Comparison of ENCODE assay signal across 8 mouse cellular contexts in the genomic region with DNA sequence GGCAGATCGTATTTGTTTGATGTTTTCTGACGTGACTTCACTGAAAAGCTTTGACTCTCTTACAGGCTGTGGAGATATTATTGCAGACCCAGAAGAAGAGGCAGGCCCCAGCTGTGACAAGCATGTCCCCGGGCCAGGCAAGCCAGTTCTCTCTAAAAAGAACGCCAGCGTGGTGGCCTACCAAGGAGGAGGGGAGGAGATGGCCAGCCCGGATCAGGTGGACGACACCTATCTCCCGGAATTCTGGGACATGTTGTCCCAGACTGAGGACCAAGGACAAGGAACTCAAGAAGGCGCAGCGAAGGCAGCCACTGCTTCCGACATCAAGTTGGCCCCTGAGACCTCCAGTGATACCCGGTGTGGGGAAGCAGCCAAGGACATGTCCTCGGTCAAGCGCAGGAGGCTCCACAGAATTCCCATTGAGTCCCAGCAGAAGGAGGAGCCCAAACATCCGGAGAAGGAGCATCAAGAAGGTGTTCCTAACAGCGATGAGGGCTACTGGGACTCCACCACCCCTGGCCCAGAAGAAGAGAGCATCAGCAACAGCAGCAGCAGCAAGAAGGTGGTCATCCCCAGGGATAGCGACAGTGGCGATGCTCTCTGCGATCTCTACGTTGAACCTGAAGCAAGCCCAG. TPM values are rescaled to one million over a fixed set of nuclear protein-coding genes. Genes with fewer than 3 reads are reported as not detected.
DNase-seq lines count a peak whose midpoint lies in the region; ATAC-seq lines count a peak whose summit lies in the region.

No protein-coding gene starts in this region.

- intact Hi-C loops in heart, postnatal 36 days (cut with DNase I): no loop called here

- 50% methylated on average over 20 of the region's 20 CpGs for WGBS in heart, embryonic 12.5 days
- WGBS in forebrain, embryonic 10.5 days: 58% methylated on average over 20 of the region's 20 CpGs
- 60% methylated on average over 20 of the region's 20 CpGs for WGBS in limb, embryonic 15.5 days
- WGBS in stomach, embryonic 16.5 days: 57% methylated on average over 20 of the region's 20 CpGs

- H3K4me3 ChIP-seq in heart, embryonic 12.5 days: peak overlapping the region; percentile 61
- H3K4me3 ChIP-seq in forebrain, embryonic 10.5 days: peak overlapping the region; percentile 79
- peak overlapping the region; percentile 56 for H3K4me3 ChIP-seq in limb, embryonic 15.5 days
- peak overlapping the region; percentile 60 for H3K4me3 ChIP-seq in stomach, embryonic 16.5 days (replicated peaks; ENCODE audit: low read length)

- peak overlapping the region; percentile 94 for H3K4me2 ChIP-seq in heart, embryonic 12.5 days
- peak overlapping the region; percentile 97 for H3K4me2 ChIP-seq in limb, embryonic 15.5 days
- peak overlapping the region; percentile 90 for H3K4me2 ChIP-seq in stomach, embryonic 16.5 days (ENCODE audit: low read depth, low read length)

- H3K36me3 ChIP-seq in heart, embryonic 12.5 days: no peaks in the 10 kb centered on the region
- peaks cover 16% of the 10 kb centered on the region for H3K36me3 ChIP-seq in forebrain, embryonic 10.5 days (replicated peaks)
- H3K36me3 ChIP-seq in limb, embryonic 15.5 days: no peaks in the 10 kb centered on the region
- H3K36me3 ChIP-seq in stomach, embryonic 16.5 days (ENCODE audit: control insufficient read depth, insufficient read depth, low read length): no peaks in the 10 kb centered on the region

- H3K4me1 ChIP-seq in heart, embryonic 12.5 days (replicated peaks): no peaks in the 10 kb centered on the region
- H3K4me1 ChIP-seq in forebrain, embryonic 10.5 days: peaks cover 64% of the 10 kb centered on the region
- peaks cover 18% of the 10 kb centered on the region for H3K4me1 ChIP-seq in limb, embryonic 15.5 days
- H3K4me1 ChIP-seq in stomach, embryonic 16.5 days (ENCODE audit: control insufficient read depth, insufficient read depth, low read length): 0 out of 2 replicates have a peak, but pooled peaks cover 2% of the 10 kb centered on the region

- H3K9me3 ChIP-seq in heart, embryonic 12.5 days (replicated peaks): no peaks in the 10 kb centered on the region
- H3K9me3 ChIP-seq in forebrain, embryonic 10.5 days: no peaks in the 10 kb centered on the region
- H3K9me3 ChIP-seq in limb, embryonic 15.5 days: no peaks in the 10 kb centered on the region
- no peaks in the 10 kb centered on the region for H3K9me3 ChIP-seq in stomach, embryonic 16.5 days (replicated peaks; ENCODE audit: control insufficient read depth, low read length)

- H3K27me3 ChIP-seq in heart, embryonic 12.5 days (replicated peaks): peaks cover 33% of the 10 kb centered on the region
- H3K27me3 ChIP-seq in forebrain, embryonic 10.5 days (ENCODE audit: poor library complexity, severe bottlenecking): peaks cover 63% of the 10 kb centered on the region
- peaks cover 38% of the 10 kb centered on the region for H3K27me3 ChIP-seq in limb, embryonic 15.5 days
- 0 out of 2 replicates have a peak, but pooled peaks cover 13% of the 10 kb centered on the region for H3K27me3 ChIP-seq in stomach, embryonic 16.5 days (ENCODE audit: control insufficient read depth, insufficient read depth, low read length)

- H3K9ac ChIP-seq in heart, embryonic 12.5 days: no peak overlapping the region
- no peak overlapping the region for H3K9ac ChIP-seq in limb, embryonic 15.5 days
- H3K9ac ChIP-seq in stomach, embryonic 16.5 days (ENCODE audit: low read length): peak overlapping the region; percentile 73; the same call in 1 of the 2 replicates

- no peak overlapping the region for H3K27ac ChIP-seq in heart, embryonic 12.5 days (ENCODE audit: poor library complexity, severe bottlenecking)
- peak overlapping the region; percentile 93 for H3K27ac ChIP-seq in forebrain, embryonic 10.5 days
- H3K27ac ChIP-seq in limb, embryonic 15.5 days: no peak overlapping the region
- no peak overlapping the region for H3K27ac ChIP-seq in stomach, embryonic 16.5 days (ENCODE audit: low read length)

- no peak for DNase-seq in heart, postnatal 36 days
- DNase-seq in R1 (ENCODE audit: low read depth, low spot score): peak; percentile 17
- peak; percentile 37 for DNase-seq in forebrain, embryonic 10.5 days (ENCODE audit: extremely low spot score, low spot score)
- no peak for DNase-seq in frontal cortex, postnatal 14 days (ENCODE audit: low spot score in 2 of 2)
- DNase-seq in gastrocnemius, adult 8-10 months (ENCODE audit: low spot score in 2 of 2): no peak

- ATAC-seq in heart, embryonic 12.5 days (ENCODE audit: insufficient number of reproducible peaks, low FRiP score): no peak
- no peak for ATAC-seq in limb, embryonic 15.5 days (ENCODE audit: insufficient number of reproducible peaks, low FRiP score, low TSS enrichment, low read depth)
- no peak for ATAC-seq in stomach, embryonic 16.5 days (ENCODE audit: insufficient read depth, low FRiP score)

RNA-seq across cellular contexts. Expression of a gene that starts 6.4 kb away (rescaled TPM):
- 1.1 TPM in 2 replicates for polyA plus RNA-seq in heart, embryonic 12.5 days (2016; fragmentation: Nextera tagmentation; extraction: Ambion mirVana)
- total RNA-seq in heart, postnatal 36 days (2021): not detected
- 7.7 and 9.6 TPM in 2 replicates for polyA plus RNA-seq in forebrain, embryonic 10.5 days (2016; fragmentation: Nextera tagmentation; extraction: Ambion mirVana)
- polyA plus RNA-seq in limb, embryonic 15.5 days (2015; fragmentation: Nextera tagmentation; extraction: Ambion mirVana): 0.71 and 1.2 TPM in 2 replicates
- 0.39 and 0.84 TPM in 2 replicates for polyA plus RNA-seq in stomach, embryonic 16.5 days (2015; fragmentation: Nextera tagmentation; extraction: Ambion mirVana)
- under 1 TPM in 1 of 4 experiments, not detected in 3; 0.02 TPM for total RNA-seq in gastrocnemius, adult 8-10 months (2022)

Comparison
In these comparisons a context has a peak if more than half of its experiments do, and no peak if none do; other contexts are left out.
1. DNase-seq: peak in R1 (single experiment) and forebrain, embryonic 10.5 days (single experiment); none in heart, postnatal 36 days (0 of 2), frontal cortex, postnatal 14 days (0 of 2) and gastrocnemius, adult 8-10 months (0 of 2).
2. Peak in every context shown above with its lines, with median percentiles within 50 percentile points of each other: H3K4me2 ChIP-seq and H3K4me3 ChIP-seq.